Mouse (Mus musculus): ENCODE data around the gene Mtf1.

Gene Mtf1

GRCm38 (mm10) chr4:124856294-124856693, 54.4 kb downstream of the Mtf1 start:
- DNase-seq (ENCODE audit: low spot score in 2 of 2), result no peak

DNA sequence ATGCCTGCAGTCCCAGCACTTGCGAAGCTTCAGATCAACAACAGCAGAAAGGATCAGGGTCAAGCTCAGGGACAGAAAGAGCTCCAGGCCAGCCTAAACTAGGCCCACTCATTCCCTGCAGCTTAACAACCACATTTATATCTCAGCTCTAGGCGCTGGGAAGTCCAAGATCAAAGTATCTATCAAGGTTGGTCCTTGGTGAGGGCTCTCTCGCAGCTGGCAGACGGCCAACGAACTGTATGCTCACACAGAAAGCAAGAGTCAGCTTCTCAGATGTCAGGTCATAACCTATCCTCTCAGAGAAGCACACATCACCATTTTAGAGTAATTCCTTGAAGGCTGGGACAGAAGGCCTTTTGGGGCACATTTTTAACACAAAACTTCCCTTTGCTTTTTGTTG, 56.5 kb downstream of the Mtf1 start:
- DNase-seq (ENCODE audit: low spot score in 2 of 2), result no peak

GRCm38 (mm10) chr4:124860446-124860845, 58.5 kb downstream of the Mtf1 start:
- DNase-seq (ENCODE audit: low spot score in 2 of 2), result peak in 1 of 2 experiments; percentile 52

DNA sequence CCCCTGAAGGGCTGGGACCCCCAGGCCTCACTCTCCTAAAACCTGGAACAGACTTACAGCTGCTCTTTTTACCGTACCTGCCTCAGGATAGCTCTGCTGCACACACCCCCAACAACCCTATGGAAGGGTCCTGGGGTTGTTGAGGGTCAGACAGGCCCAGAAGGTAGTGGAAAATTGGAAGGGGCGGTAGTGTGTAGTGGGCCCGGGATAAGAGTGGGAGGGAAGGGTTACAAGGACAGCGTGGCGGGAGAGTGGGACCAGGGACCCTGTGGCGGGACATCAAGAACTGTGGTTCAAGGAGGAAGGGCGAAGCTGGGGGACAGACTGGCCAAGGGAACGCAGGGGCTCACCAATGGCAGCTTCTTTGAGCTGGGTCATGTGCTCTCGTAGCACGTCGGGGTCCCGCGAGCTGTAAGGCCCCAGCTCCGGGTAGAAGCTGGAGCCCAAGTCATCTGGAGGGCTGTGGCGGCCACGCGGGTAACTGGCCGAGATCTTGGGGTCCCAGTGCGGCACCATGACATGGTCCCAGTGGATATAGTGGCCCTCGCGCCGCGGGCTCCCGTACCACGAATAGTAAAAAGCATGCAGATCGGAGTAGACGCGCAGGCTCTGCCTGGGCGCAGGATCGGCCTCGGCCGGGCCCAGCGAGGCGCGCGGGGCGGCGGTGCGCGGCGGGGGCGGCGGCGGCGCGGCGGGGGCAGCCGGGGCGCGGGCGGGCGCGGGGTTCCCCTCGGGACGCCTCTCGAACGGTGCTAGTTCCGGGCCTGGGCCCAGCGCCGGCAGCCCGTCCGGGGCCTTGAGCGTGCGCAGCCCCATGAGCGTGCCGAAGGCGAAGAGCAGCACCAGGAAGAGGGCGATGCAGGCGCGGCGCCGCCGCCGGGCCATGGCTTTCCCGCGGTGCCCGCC, 59.6 kb downstream of the Mtf1 start, which contains the start of gene Maneal:
Maneal (minus strand) TSS at position 889 of the 906 bp plus-strand sequence.
- no peak for DNase-seq (ENCODE audit: low spot score in 2 of 2)

DNA sequence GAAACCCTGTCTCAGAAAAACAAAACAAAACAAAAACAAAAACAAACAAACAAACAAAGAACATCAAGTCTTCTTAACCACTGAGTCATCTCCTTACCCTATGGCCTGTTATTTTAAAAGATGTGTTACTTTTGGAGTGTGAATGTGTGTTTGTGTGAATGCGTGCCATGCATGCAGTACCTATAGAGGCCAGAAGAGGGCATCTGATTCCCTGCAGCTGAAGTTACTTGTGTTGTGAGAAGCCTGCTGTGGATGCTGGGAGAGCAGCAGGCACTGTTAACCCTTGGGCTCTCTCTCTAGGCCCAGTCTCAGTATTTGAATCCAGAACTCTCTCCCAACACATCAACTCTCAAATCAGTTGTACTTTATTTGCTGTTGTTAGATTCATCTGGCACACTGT, 70.8 kb downstream of the Mtf1 start:
- no peak for DNase-seq (ENCODE audit: low spot score in 2 of 2)

GRCm38 (mm10) chr4:124880599-124880998, 78.7 kb downstream of the Mtf1 start, which contains the start of gene Epha10:
Epha10 (plus strand) TSS chr4:124880899.
- no peak for DNase-seq (ENCODE audit: low spot score in 2 of 2)

DNA sequence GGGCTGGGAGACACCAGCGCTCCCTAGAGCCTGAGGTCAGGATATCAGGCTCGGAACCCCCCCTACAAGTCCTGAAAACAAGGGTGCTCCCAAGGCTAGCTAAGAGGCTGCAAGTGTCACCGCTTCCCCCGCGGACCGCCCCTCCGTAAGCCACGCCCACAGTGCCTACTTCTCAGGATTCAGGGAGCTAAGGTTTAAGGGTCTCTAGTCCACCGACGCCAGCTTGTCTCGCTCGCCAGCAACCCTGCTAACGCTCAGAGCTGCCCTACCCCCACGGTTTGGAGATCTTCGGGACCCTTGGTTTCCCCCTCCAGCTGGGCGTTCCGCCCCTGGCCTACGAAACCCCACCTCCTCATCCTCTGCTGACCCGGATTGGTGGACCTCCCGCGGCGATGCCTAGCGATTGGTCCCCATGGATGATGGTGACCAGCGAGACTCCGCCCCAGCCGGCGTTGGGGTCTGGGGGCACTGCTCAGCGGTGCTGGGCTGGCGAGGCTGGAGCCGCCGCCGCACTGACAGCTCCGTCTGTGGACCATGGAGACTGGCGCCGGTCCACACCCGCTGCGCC, 79.5 kb downstream of the Mtf1 start:
- DNase-seq (ENCODE audit: low spot score in 2 of 2), result no peak

- no peak for DNase-seq (ENCODE audit: low spot score in 2 of 2)
Observed at GRCm38 (mm10) chr4:124882151-124882729, 80.3 kb downstream of the Mtf1 start.

DNA sequence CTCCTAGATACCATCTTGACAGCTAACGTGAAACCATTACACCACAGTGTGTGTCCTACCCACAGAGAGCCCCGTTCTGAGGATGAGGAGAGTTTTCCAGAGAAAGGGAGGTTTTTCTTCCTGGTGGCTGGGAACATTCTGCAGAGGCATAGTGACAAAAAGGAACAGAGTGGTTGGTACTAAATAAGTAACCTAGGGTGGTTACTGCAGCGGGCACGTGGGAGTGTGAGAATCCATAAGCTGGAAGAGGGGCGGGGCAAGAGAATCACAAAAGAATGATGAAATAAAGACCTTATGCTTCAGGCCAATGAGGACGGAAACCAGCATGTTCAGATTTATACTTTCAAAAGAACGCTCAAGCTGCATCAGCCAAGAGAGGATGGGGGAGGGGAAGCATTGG, 86.8 kb downstream of the Mtf1 start:
- no peak for DNase-seq (ENCODE audit: low spot score in 2 of 2)

DNA sequence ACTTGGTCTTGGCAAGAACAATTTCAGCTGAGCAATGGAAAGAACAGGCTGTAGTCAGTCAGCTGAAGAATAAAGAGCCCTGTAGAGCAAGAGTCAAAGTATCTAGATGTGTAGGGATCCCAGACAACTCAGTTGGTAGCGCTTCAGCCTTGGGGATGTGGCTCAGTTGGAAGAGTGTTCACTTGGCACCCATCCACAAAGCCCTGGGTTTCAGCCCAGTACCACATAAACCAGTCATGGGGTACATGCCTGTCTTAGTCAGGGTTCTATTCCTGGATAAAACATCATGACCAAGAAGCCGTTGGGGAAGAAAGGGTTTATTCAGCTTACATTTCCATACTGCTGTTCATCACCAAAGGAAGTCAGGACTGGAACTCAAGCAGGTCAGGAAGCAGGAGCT, 88.0 kb downstream of the Mtf1 start:
- DNase-seq (ENCODE audit: low spot score in 2 of 2), result no peak

DNA sequence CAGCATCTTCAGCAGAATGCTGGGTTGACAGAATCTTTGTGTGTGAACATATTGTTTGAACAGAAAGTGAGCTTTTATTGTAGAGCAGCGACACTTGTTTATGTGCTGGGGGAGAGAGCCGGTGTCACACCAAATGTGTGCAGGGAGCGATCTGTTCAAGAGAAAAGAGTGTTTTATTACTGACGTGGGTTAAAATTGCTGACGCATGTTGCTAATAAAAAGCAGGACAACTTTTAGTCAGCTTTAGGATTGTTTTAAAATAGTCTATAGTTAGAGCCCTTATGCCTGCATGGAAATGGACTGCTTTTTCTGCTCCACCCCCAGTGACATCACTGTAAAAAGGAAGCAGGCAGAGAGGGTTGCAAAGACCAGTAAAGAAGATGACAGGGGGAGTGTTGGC, 88.9 kb downstream of the Mtf1 start:
- DNase-seq (ENCODE audit: low spot score in 2 of 2), result no peak

GRCm38 (mm10) chr4:124893769-124894168, 91.9 kb downstream of the Mtf1 start:
- DNase-seq (ENCODE audit: low spot score in 2 of 2), result no peak

DNA sequence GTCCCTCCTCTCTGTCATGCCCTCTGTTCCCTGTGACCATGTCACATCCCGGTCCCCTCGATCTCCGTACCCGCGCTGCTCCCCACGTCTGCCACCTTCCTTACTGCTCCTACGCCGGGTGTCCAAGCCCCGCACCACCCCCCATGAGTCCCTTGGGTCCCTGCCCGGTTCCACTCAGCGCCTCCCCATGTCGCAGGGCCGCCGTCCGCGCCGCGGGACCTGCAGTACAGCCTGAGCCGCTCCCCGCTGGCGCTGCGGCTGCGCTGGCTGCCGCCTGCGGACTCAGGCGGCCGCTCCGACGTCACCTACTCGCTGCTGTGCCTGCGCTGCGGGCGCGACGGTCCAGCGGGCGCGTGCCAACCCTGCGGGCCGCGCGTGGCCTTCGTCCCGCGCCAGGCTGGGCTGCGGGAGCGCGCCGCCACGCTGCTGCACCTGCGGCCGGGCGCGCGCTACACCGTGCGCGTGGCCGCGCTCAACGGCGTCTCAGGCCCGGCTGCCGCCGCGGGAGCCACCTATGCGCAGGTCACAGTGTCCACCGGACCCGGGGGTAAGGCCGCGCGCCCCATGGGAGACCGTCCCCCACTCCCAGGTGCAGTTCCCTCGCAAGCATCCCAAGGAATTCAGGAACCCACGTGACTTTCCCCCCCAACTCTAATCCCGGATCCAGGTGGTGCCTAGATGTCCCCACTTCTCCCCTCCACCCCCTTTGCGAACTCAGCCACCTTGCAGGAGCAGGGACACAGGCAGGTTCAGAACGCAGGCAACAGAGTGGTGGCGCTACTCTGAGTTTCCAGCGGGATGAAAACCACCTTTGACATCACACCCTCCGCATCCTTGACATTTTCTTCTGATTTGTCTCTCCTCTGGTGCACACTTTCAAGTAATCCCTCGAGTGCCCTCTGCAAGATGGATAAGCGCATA, 92.9 kb downstream of the Mtf1 start:
- DNase-seq (ENCODE audit: low spot score in 2 of 2), result no peak

DNA sequence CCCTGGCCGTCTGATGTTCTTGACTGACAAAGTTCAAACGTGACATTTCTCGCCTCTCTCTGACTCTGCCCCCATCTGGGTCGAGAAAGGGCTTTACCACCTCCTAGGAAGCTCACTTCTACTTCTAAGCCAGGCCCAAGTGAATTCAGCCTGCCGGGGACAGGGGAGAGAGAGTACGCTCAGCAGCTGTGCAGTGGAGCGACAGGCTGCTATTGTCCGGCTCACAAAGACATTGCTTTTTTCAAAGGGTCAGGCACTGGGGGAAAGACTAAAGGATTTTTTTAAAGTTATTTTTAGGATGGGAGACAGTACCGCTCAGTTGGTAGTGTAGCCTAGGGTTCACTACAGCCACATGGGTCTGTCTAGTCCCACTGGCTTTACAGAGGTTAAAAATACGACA, 96.5 kb downstream of the Mtf1 start:
- DNase-seq (ENCODE audit: low spot score in 2 of 2), result no peak
